Mouse (Mus musculus) T-cell, adult 2 months (primary cell): ENCODE results near the gene Atxn2.
"Not testable (repeated sequence)": the region's sequence is repeated elsewhere in the genome, so short reads cannot be mapped to it uniquely, and the experiment has no call there.

ENCODE experiments used
- DNase-seq: peaks from one replicate; pipeline ENCODE4 v3.0.0; 2022; ENCODE audit warnings: low spot score

The Atxn2 gene

GRCm38 (mm10) chr5:121711928-121712231, 743 bp downstream of the Atxn2 start:
- no peak for DNase-seq

DNA sequence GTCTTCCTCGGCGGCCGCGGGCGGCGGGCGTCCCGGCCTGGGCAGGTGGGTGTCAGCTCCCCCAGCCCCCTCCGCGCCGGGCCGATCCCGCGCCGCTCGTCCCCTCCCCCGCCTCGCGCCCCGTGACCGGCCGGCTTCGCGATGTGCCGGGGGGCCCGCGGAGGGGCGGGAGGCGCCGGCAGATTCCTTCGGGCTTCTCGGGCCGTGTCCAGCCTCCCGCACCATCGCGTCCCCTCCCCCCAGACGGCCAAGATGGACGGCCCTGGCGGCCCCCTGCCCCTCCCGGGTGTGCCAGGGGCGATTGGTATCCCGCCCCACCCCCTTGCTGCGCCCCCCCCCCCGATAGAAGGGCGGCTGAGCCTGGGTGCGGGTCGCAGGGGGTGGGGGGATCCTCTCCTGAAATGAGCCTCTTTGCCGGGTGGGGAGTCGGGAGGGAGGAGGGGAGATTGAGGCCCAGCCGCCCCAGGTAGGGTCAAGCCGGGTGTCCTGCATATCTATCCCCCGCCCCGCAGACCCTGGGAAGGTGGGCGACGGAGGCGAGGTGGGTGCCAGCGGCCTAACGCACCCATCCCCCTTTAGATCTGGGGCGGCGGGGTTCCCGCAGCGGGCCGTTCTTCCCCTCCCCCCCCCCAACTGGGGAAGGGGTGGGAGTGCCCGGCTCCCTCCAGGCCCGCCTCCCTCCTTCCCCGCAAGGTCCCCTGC, 1.2 kb downstream of the Atxn2 start:
- DNase-seq, result peak; percentile 6

DNA sequence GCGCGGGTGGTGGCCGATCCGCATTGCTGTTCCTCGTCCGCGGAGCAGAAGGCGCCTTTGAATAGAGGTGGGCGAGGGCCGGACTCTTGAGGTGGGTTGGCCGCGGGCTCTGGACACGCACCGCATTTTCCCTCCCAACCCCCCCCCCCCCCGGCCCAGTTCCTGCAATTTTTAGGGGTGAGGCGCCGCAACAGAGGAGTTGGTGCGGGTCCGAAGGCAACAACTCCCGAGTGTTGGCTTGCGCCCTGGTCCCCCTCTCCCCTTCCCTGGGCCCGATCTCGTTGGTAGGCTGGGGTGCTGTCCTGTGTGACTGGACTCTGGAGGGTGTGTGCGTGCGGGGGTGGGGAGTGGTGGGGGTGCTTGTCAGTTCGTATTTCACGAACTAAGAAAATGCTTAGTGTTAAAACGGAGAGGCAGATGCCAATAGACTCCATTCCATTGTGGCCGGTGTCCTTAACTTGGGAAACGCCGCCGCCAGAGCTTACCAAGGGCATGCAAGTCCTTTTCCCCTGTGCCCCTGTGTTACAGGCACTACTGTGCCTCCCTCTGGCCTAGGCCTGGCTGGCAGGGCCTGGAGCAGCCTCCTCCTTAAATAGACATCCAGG, 1.9 kb downstream of the Atxn2 start:
- peak; percentile 28 for DNase-seq

DNA sequence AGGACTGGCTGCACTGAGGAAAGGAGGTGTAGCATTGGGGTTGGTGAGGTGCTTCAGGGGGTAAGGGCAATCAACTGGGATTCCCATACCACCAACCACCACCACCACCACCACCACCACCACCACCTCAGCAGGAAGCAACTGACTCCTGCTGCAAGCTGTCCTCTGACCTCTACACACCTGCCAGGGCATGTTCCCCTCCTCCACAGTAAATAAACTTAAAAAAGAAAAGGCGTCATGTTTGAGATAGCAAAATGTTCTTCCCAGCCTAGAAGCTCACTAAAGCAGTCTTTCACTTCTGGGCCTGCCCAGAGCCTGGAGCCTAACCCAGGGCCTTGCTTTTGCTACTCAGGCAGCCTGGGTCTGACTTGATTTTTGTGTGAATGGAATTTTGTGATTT, 3.2 kb downstream of the Atxn2 start:
- no peak for DNase-seq

DNA sequence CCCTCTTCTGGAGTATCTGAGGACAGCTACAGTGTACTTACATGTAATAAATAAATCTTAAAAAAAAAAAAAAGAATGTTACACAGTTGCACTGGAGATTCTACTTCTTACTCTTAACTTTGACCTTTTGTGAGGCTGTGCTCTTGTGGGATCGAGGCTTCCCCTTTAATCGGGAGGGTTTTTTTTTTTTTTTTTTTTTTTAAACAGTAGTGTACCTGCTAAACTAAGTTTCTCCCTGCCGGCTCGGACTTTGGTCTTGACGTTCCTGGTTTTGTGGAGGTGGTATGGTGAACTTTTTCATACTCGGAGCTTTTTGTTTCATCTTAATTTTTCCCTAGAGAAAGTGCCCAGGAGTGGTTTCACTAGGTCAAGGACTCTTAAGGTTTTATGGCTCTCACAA, 3.8 kb downstream of the Atxn2 start:
- no peak for DNase-seq

DNA sequence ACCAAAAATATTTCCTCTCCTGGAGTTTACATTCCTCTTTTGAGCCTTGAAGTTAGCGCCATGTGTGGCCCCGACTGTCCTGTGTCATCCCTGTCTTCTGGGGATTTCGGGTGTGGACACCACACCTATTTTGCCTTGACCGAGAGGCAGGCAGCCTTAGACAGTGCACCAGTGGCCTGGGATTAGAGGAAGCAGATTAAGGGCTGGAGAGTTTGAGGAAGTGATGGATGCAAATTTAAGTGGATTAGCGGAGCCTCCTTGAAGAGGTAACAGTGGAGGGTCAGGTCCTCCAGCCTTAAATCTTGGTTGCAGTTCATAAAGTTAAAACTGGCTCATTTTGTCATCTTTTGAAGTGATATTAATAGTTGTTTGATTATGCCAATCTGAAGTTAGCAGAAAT, 7.3 kb downstream of the Atxn2 start:
- DNase-seq, result no peak

DNA sequence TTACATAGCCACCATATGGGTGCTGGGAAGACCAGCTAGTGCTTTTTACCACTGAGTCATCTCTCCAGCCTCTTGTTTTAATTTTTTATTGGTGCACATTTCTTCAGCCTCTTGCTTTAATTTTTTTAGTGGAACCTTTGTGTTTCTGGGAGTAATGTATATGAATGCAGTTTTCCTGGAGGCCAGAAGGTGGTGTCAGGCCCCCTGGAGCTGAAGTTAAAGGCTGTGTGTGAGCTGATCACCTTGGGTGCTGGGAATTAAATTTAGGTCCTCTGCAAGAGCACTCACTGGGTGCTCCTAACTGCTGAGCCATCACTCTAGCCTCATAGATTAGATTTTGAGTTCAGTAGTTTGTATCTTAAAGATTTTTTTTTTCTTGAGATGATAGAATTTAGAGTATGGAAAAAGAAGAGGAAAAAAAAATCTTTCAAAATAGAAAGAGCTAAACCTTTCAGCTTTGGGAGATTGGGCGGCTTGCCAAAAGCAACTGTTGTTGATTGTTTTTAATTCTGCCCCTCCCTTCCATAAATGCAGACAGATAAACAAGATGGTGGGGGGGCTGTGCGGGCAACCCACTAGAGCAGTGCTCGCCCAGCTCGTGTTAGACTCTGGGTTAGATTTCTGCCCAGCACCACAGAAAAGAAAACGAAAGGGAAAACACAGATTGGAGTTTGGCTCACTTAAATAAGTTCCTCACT, 9.9 kb downstream of the Atxn2 start:
- no peak for DNase-seq

DNA sequence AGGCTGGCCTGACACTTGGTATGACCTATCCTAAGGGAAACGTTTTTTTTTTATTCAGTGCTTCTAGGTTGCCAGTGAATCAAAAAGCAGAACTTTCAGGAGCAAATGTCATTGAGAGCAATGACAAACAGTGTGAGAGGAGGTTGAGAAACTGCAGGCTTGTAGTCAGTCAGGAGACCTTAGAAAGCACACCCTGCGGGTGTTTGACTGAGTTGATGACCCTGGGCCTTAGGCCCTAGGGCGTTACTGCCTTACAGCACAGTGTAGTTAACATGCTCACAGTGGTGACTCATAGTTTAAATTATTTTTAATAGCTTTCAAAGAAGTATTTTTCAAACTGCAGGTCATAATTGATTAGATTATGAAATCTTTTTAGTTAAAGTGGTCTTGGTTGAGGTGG, 10.7 kb downstream of the Atxn2 start:
- DNase-seq, result no peak

DNA sequence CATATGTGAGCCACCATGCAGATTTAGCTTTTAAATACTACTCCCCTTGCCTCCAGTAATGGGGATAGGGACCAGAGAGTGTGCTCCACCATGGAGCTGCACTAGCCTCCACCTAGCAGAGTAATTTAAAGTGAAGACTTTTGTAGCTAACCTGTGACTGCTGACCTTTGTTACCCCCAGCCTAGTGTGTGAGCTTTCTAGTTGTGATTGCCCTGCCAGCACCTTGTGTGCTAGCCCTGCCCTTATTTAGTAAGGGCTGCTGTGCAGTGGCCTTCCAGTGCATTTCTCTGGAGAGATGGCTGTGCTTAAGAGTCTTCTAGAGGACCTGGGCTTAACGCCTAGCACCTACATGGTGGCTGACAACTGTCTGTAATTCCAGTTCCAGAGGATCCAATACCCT, 13.5 kb downstream of the Atxn2 start:
- DNase-seq, result no peak

GRCm38 (mm10) chr5:121730057-121730456, 18.9 kb downstream of the Atxn2 start:
- DNase-seq, result no peak

DNA sequence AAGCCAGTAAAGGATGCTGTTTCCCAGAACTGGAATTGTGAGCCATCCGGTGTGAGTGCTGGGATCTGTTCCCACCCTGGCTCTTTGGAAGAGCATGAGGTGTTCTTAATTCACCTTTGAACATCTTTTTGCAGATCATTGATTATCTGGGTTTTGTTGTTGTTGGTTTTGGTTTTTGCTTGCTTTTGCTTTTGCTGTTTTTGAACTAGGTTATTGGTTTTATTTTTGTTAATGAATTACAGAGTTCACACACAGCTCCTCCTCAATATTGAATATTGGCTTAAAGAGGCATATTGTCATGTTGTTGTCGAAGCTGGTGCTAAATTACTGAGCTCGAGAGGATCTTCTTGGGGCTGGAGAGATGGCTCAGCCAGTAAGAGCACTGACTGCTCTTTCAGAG, 25.5 kb downstream of the Atxn2 start:
- no peak for DNase-seq

- not testable (repeated sequence) for DNase-seq
Measured at GRCm38 (mm10) chr5:121738162-121738561, 27.0 kb downstream of the Atxn2 start.

GRCm38 (mm10) chr5:121738576-121739191, 27.5 kb downstream of the Atxn2 start:
- DNase-seq, result no peak

DNA sequence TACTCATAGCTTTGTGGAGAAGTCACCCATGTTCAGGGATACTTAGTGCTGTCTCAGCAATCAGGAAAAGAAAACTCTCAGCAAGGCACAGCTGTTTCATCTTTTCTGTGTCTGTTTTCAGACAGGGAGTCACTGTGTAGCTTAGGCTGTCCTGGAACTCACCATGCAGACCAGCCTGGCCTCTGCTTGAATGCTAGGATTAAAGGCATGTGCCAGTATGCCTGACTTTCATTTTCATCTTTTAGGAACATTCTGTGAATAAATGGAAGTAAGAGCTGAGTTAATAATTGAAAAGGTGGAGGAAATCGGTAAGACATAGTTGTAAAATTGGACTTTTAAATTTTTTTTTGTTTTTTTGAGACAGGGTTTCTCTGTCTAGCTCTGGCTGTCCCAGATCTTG, 29.4 kb downstream of the Atxn2 start:
- DNase-seq, result no peak

DNA sequence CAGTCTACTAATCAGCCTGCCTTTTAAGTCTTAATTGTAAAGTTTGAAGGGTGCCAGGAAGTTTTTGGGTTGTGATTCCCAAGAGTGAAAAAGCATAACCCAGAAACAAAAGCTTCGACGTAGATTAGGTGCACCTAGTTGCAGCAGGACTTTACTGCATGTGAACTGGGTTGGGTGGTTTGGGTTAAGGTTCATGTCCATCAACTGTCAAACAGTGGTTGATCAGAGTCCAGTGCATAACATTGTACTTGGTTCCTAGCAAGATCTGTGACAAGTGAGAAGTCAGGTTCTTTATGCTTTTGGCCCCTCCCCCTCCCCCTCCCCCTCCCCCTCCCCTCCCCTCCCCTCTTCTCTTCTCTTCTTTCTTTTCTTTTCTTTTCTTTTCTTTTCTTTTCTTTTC, 31.8 kb downstream of the Atxn2 start:
- DNase-seq, result no peak

DNA sequence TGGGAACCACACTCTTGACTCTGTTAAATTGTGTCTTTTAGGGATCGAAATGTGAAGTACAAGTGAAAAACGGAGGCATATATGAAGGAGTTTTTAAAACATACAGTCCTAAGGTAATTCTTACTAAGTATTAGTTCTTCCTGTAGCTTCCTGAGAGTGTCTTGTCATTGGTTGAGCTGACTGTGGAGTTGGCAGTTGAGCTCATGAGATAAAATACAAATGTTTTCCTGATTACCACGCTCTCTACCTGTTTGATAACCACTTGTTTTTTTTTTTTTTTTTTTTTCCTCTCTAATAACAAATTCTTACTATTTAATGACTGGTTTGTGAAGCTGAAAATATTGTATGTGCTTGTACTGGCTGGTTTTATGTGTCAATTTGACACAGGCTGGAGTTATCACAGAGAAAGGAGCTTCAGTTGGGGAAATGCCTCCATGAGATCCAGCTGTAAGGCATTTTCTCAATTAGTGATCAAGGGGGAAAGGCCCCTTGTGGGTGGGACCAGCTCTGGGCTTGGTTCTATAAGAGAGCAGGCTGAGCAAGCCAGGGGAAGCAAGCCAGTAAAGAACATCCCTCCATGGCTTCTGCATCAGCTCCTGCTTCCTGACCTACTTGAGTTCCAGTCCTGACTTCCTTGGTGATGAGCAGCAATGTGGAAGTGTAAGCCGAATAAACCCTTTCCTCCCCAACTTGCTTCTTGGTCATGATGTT, 36.9 kb downstream of the Atxn2 start:
- DNase-seq, result not testable (repeated sequence)

DNA sequence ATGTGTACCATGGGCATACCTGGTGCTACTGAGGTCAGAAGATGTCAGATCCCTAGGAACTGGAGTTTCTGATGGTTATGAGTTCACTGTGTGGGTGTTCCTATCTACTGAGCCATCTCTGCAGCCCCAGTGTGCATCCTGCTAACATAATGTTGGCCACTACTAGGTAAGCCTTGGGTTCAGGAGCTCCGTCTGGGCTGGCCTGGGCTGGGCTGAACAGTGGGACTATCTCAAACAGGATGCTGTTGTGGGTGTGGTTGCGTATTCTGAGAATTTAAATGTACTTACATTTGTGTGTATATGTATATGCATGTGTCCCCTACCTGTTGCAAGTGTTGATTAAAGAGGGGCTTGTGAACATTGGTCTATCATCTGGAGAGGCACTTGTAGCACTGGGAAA, 38.5 kb downstream of the Atxn2 start:
- DNase-seq, result no peak

GRCm38 (mm10) chr5:121757900-121758299, 46.8 kb downstream of the Atxn2 start:
- no peak for DNase-seq

- no peak for DNase-seq
Measured at GRCm38 (mm10) chr5:121758341-121758740, 47.2 kb downstream of the Atxn2 start.

- DNase-seq, result no peak
Measured at GRCm38 (mm10) chr5:121759921-121760320, 48.8 kb downstream of the Atxn2 start.

GRCm38 (mm10) chr5:121761459-121761858, 50.3 kb downstream of the Atxn2 start:
- no peak for DNase-seq

DNA sequence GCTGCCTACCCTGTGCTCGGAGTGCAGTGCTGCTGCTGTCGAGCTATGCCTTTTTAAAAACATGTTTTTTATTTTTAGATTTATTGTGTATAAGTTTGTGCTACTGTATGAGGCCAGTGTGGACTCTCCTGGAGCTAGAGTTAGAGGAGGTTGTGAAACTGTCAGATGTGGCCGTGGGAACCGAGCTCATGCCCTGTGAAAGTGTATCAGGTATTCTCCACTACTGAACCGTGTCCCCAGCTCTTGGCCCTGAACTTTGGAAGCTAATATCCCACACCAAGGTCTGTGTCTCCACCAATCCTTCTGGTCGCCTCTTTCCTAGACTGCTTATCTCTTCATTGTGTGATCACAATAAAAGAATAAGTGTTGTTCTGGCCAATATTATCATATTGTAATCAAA, 51.8 kb downstream of the Atxn2 start:
- DNase-seq, result no peak

GRCm38 (mm10) chr5:121765020-121765419, 53.9 kb downstream of the Atxn2 start:
- no peak for DNase-seq
